Mouse (Mus musculus): Measurements from ENCODE around the gene Apba3.
"Not testable (repeated sequence)": the region's sequence is repeated elsewhere in the genome, so short reads cannot be mapped to it uniquely, and the experiment has no call there.

Apba3 gene

DNA sequence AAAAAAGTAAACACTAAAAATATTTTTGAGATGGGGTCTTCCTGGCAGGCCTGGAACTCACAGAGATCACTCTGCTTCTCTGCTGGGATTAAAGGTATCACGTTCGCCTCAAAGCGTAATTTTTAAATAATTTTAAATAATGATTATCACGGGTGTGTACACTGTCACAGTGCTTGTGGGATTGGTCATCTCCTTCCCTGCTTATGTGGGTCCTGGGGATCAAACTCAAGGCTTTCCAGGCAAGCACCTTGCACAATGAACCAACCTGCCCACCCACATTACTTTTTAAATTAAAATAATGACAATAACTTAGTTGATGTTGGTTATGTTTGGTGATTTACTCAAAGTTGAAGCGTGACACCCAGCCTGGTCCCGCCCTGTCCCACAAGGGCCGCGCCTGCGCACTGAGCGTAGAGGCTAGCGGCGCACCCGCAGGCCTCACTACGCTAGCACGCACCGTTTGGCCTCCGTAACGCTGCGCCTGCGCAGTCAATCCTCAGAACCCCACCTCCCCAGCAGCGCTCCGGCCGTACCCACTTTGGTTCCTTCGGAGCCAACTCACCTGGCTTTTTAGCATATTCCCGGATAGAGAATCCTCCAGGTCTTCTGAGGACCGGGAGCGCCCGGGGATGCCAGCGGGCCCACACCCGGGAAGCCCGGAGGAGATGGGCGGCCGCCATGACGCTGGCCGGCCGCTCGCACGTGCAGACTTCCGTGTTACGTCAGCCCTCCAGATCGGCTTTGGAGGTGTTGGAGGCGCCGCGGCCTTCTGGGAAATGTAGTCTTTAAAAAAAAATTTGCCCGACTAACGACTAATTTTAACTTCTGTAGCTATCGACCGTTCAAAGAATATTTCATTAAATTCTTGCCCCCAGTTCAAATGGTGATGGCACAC is at the start of gene Apba3, which contains the start of gene Mrpl54:
Apba3 (plus strand) TSS at position 750 of the 895 bp plus-strand sequence.
Mrpl54 (minus strand) TSS at position 724 of the 895 bp plus-strand sequence.
- DNase-seq, result peak; percentile 97

DNA sequence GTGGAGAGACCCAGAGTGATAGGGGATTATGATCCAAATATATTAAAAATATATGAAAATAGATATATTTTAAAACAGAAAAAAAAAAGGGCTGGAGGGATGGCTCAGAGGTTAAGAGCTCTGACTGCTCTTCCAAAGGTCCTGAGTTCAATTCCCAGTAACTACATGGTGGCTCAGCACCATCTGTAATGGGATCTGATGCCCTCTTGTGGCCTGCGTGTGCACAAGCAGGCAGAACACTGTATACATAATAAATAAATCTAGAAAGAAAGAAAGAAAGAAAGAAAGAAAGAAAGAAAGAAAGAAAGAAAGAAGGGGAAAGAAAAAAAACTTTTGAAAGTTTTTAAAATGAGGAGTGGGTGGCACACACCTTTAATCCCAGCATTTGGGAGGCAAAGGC is 49.5 kb upstream of the Apba3 start:
- DNase-seq, result not testable (repeated sequence)

DNA sequence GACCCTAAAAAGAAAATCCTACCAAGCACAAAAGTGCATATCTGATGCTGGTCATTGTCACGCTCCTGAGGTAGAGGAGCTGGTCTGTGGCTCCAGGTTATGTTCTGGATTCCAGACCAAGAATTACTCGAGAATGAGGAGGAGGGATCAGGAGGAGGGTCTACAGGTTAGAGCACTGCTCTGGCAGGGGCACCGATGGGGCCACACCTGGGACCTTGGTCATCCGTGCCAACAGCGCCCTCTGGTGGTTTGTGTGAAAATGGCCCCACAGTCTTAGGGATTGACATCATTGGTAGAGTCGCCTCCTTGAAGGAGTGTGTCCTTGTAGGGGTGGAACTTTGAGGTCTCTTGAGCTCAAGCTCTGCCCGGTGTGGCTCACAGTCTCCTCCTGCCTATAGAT is 48.8 kb upstream of the Apba3 start:
- peak; percentile 64 for DNase-seq

DNA sequence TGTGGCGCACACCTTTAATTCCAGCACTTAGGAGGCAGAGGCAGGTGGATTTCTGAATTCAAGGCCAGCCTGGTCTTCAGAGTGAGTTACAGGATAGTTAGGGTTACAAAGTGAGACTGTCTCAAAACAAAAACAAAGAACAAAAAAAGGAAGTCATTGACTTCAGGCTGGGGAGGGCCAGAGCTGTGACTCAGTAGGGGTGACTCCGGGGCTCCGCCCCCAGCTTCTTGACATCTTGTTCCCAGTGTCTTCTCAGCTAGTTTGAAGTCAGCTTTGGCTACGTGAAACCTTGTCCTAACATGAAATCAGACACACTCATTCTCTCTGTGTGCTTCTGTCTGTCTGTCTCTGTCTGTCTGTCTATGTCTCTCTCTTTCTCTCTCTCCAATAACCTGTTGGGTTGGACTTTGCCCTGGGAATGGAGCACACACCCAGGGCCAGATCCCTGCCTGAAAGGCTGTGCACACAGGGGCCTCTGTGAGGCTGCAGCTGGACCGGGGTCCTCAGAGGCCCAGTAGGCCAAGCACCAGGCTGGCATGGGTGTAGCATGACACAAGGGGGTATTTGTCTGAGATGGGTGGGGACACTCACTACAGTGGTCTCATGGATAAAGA is 45.3 kb upstream of the Apba3 start:
- no peak for DNase-seq

DNA sequence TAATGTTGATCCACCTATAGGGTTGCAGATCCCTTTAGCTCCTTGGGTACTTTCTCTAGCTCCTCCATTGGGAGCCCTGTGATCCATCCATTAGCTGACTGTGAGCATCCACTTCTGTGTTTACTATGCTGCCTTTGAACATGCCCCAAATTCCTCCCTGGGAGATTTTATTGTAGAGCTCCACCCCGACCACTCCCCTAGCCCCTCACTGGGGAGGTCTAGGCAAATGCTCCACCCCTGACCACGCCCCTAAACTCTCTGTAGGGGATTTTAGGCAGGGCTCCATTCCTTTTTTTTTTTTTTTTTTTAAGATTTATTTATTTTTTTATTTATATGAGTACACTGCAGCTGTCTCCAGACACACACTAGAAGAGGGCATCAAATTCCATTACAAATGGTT is 43.0 kb upstream of the Apba3 start:
- DNase-seq, result not testable (repeated sequence)

DNA sequence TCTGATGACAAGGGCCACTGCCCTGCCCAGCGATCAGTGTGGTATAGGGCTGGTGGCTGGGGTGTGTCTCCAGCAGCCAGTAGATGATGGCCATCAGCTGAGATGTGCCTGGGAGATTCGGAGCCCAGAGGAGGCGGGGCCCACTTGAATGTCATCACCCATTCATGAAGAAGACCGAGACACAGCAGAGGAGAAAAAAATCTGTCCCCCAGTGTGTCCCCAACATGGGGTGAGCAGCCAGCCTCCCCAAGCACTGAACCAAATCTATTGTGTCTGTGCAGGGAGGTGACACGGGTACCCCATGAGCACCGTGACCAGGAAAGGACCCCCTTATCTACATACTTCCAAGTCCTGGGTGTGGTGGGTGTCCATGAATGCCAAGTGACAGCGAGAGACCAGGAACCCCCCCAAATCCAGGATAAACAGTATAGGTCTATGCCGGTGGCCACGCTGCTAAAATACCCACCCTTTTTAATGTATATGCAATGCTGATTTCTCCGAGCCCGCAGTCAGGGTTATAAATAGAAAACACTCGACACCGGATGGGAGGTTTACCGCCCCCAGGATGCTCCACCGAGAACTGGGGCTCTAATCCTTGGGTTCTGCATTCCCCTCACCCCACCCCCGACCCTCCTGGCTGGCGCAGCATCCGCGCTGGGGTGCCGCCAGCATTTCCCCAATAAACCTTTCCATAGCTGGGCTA is 36.9 kb upstream of the Apba3 start:
- DNase-seq, result no peak

- DNase-seq, result peak; percentile 80
These were observed 36.1 kb upstream of the Apba3 start, which contains the start of gene Atcay for GRCm38 (mm10) chr10:81230438-81231332. Gene Atcay (minus strand): TSS chr10:81230833.

DNA sequence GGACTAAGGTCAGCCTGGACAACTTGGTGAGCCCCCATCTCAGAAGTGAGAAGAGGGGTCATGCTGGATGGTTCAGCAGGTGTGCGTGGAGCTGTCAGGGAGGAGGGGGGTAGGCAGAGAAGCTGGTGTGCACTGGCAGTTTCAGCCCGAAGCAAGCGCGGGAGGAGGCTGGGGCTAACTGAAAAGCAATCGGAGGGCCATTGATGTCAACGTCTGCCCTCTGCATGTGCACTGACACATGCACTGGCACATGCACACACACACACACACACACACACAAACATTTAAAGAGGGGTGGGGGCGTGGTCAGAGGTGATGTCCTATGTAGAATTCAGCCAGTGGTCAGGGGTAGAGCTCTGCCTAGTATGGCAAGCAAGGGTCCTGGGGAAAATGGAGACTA is 35.3 kb upstream of the Apba3 start:
- no peak for DNase-seq

- peak; percentile 96 for DNase-seq
These were observed 34.1 kb upstream of the Apba3 start, which contains the start of gene Zfr2 for GRCm38 (mm10) chr10:81232580-81233225. Gene Zfr2 (plus strand): TSS chr10:81233155.

- no peak for DNase-seq
These were observed 33.6 kb upstream of the Apba3 start for GRCm38 (mm10) chr10:81233226-81233585.

DNA sequence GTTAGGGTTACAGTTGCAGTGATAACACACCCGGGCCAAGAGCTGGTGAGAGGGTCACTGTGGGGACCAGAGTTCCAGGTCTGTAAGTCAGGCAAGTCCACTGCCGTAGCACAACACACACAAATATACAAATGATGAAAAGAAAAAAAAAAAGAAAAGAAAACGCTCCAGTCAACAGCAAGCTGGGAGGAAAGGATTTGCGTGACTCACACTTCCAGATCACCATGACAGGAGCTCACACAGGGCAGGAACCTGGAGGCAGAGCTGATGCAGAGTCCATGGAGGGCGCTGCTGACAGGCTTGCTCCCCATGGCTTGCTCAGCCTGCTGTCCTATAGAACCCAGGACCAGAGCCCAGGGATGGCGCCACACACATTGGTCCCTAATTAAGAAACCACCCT is 32.6 kb upstream of the Apba3 start:
- no peak for DNase-seq

GRCm38 (mm10) chr10:81236471-81237268 is 30.1 kb upstream of the Apba3 start:
- DNase-seq, result no peak

- no peak for DNase-seq
These were observed 28.1 kb upstream of the Apba3 start for GRCm38 (mm10) chr10:81238618-81239017.

- DNase-seq, result no peak
These were observed 25.9 kb upstream of the Apba3 start for GRCm38 (mm10) chr10:81240876-81241275.

DNA sequence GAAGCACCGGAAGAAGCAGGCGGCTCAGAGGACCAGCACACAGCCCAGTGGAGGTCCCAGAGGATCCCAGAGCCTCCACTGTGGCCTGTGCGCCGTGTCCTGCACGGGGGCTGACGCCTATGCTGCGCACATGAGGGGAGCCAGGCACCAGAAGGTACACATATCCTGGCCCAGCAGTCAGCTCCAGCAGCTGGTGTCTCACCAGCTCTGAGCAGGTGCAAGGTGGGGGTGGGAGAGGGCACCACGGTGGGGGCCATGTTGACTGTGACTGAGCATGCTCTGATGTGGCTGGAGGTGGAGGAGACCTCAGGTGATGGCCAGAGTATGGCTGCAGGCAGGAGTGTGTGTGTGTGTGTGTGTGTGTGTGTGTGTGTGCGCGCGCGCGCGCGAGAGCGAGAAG is 24.7 kb upstream of the Apba3 start:
- no peak for DNase-seq

DNA sequence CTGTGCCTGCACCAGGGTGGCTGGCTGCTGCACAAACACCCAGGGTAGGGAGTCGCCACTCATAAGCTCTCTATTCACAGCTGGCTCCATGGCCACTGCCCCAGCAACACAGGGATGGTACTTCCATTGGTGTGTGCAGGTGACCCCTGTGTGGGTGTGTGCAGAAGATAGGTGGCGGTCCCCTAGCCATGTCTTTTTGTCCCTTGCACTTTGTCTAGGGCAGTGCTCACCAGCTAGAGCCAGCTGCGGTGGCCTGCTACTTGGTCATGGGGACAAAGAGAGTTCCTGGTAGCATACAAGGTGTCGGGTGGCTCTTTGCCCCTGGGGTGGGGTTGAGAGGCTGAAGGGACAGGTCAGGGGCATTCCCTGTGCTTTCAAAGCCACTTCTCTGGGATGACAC is 22.6 kb upstream of the Apba3 start:
- DNase-seq, result no peak

DNA sequence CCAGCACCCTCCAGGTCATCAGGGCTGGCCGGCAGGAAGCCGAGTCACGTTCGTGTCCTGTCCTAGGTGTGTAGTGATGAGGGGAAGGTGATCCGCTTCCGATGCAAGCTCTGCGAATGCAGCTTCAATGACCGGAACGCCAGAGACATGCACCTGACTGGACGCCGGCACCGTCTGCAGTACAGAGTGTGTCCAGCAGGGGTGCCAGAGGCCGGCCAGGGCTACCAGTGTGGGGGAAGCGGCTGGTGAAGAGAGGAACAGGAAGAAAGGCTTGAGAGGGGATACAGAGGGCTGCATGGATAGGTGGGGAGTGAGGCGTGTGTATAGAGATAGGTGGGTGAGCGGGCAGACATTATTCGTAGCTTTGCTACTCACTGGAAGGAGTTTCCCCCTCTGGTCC is 22.2 kb upstream of the Apba3 start:
- peak; percentile 81 for DNase-seq

GRCm38 (mm10) chr10:81245166-81245565 is 21.6 kb upstream of the Apba3 start:
- no peak for DNase-seq

DNA sequence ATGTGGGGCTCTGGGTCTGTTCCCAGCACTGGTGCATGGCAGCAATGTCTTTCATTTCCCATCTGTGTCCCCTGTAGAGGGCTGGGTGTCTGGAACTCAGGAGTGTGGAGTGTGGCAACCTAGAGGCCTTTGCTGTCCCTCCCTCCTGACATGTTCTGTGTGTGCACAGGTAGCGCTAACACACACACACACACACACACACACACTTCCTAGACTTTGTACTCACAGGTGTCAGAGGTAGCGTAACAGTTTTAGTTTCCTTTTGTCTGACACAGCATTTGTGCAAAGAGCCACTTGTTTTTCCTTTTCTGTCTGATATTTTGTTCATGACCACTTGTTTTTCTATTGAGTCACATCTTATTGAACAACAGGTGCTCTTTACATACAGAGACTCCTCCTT is 19.0 kb upstream of the Apba3 start:
- DNase-seq, result no peak

DNA sequence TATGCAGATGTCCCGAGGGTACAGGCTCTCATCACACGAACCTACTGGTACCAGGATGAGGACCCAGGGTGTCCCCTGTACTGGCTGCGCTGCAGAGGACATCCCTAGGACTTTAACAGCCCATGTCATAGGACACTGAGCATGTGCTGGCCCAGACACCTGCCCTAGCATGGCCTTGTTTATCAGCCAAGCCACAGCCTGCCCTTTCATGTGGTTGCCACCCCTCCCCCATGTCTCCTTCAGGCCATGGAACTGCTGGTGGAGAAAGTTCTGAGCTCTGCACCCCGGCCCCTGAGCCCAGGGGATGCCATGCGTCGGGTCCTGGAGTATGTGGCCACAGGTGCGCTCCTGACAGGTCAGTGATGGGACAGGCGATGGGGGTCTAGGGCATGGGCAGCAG is 17.3 kb upstream of the Apba3 start:
- DNase-seq, result no peak

All from cerebellum, adult 11 months (tissue).